Mouse (Mus musculus) heart, postnatal 4 days (tissue): ENCODE results near the gene Itgav. TPM values are rescaled to one million over a fixed set of nuclear protein-coding genes. Genes with fewer than 3 reads are reported as not detected.

Experiments used
- DNase-seq: peaks from one replicate; pipeline ENCODE4 v3.0.0; 2021
- total RNA-seq, 2 experiments: library from RNA; stranded (reverse); gene quantifications; 2 replicates each; pipeline ENCODE4 v1.2.3; 2021

Gene Itgav
- total RNA-seq, 2 experiments from 2014 or later: 57.2 to 64.7 TPM

DNA sequence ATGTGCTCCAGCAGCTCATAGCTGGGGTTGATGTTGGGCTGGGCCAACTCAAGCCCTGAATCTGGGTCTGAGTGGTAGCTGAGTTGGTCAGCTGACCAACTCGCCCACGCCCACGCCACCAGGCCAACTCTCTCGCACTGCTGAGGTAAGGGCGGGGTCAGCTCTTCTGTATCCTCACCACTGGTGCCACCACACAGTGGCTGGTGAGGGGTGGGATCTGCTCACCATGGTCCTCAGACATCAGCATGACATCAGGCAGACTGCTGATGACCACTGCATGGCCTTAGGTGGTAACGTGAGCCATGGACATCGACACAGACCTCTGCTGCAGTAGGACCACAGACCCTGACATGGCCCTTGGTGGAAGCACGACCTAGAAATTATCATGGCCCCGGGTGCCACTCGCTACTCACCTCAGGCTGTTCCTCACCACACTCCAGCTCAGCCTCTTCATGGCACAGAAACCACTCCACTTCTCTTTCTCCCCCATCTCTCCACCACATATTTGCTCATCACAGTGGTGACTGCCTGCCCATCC, 24.5 kb downstream of the Itgav start:
- no peak for DNase-seq

DNA sequence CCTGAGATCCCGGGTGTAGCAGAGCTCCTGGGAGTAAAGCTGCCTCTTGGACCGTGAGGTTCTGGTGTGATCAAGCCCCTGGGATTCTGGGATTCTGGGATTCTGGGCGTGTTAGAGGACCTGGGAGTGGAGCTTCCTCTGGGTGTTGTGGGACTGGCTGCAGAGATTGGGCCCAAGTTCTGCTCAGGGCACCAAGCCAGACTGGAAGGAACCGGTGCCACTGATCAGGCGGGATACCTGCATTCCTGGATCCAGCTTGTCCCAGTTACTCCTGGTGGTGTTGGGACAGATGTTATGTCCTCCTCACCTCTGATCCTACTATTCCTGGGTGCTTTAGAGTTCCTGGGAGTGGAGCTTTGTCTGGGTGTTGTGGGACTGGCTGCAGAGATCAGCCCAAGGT, 28.8 kb downstream of the Itgav start:
- DNase-seq: no peak

DNA sequence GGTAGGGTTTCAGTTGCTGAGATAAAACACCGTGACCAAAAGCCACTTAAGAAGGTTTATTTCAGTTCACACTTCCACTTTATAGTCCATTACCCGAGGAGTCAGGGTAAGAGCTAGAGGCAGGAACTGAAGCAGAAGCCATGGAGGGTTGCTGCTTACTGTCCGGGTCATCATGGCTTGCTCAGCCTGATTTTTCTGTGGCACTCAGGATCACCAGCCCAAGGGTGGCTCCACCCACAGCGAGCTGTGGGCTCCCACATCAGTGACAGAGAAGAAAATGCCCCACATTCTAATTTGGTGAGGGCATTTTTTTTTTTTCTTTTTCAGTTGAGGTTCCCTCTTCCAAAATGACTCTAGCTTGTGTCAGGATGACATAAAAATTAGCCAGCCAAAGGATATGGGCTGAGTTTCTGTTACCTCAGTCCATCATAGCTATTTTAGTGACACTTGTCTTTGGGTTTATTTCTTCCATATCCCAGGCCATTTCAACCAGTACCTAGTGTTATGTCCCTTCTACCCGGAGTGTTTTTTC, 30.2 kb downstream of the Itgav start:
- no peak for DNase-seq

DNA sequence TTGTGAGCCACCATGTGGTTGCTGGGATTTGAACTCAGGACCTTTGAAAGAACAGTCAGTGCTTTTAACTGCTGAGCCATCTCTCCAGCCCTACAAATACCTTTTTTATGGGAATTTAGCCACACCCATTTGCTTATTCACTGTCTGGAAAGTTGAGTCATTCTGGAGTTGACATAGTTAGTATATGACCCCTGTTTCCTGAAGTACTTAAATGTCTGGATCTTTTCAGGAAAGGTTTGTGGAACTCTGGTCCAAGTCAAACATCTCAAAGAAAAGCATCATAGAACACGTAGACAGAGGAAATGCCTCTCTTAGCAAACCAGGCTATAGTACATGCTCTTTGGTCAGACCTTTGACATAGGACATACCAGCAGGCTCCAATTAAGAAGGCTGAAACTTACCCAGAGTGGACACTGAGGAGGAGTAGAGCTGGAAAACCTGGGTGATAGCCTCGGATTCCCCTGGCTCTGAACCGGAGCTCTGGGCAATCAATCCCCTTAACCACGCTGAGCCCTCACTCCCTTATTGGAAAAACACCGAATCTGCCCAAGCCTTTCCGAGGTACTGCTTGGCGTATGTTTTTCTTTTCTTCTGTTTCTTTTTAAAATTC, 34.5 kb downstream of the Itgav start:
- DNase-seq: no peak

DNA sequence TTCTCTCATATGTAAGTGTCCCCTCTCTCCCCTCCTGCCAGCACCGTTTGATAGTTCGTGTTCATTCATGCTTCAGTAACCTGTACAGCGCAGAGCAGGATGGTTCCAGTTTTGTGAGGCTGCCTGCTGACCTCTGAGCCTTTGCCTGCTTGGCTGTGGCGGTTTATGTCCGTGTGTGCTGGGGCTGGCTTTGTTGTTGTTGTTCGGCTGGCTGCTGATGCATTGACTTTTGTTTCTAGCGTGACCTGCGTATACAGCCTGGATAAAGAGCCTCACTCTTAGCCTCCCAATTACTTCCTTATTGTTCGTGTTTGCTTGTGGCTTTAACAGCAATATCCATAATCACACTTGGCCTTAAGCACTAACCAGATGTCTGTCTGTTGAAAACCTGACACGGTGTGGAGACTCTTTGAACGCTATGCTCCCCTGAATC, 35.0 kb downstream of the Itgav start:
- no peak for DNase-seq

DNA sequence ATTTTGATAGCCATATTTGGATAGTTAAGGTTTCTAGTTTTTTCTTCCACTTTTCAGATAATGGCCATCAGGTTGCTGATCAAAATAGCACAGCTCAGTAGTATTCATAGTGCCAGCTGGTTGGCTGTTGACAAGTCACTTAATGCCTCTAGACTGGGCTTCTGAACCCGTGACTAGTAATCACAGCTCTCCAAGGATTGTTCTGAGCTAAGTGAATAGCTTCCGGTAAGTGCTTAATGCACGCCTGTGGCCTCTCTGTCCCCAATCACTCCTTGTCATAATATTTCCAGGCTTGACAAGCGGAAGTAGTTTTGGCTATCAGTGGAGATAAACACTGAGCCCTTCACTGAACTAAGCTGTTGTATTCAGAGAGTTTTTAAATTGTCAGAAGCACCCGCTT, 35.5 kb downstream of the Itgav start:
- peak; percentile 35 for DNase-seq

DNA sequence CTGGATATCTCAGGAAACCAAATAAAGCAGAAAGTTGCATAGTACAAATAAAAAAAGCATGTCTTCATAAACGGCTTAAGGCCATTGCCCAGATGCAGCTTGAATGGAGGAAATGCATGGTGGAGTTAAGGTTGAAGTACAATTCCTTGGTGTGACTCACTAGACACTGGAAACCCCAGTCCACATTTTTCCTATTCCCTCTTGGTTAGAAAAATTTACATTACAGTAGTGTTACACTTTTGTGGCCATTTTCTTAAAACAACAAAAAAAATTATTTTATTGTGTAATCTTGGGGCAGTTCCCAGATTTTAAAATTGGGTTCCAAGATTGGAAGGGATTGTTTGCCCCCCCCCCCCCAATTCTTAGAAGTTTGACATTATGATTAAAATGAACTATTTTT, 35.9 kb downstream of the Itgav start:
- no peak for DNase-seq

DNA sequence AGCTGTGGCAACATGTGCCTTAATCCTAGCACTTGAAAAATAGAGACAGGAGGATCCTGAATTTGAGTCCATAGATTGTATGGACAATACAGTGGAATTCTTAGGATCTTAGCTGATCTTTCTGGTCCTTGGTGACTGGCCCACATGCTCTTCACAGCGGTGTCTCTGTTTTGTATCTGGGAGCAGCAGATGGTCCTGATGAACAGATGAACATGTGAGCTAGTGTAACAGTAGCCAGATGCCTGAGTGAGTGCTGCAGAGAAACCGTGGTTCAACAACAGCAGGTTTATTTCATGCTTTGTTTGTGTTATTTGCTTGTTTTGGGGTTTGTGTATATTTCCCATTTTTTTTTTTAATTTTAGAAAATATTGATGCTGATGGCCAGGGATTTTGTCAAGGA, 37.3 kb downstream of the Itgav start:
- no peak for DNase-seq

DNA sequence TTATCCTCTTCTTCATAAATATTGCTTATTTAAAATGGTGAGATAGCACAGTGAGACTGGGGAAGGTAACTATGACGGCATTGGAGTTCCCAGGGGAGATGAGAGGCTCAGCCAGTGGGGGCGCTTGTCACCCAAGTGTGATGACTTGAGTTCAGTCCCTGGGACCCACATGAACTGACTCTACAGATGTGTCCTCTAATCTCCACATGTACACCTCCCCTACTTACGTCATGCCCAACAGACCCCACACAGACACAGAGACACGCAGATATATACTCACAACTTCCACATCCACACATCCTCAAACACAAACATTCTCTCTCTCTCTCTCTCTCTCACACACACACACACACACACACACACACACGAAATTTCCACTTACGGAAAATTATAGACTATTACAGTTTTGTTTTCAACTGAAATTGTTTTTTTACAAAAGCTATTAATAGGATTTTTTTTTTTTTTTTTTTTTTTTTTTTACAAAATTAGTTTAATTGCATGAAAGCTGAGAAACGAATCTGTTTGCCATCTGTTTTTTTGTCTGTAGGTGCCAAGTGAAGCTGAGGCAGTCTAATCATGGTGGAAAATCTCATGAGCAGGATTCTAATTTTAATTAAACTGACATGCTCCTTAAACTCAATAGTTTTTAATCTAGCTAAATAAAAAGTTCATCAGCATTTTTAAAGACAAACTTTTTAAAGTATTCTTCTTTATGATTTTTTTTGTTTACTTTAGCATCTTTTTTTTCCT, 38.1 kb downstream of the Itgav start:
- DNase-seq: no peak

DNA sequence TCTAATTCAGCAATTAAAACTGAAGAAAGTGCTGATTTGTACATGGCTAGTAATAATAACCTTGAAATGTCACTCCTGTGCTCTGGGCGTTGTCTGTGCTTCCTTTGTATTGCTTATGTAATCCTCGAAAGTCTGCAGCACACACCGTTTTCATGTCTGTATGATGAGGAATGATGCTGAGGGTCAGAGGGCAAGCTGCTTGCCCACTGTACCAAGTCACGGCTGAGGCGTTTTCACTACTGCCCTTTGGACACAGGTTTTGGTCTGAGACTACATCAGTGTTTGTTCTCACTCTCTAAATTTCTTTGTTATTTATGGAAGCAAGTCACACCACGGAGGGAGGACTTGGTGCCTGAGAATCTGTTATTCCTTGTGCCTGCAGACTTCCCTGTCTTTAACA, 41.9 kb downstream of the Itgav start:
- DNase-seq: no peak

DNA sequence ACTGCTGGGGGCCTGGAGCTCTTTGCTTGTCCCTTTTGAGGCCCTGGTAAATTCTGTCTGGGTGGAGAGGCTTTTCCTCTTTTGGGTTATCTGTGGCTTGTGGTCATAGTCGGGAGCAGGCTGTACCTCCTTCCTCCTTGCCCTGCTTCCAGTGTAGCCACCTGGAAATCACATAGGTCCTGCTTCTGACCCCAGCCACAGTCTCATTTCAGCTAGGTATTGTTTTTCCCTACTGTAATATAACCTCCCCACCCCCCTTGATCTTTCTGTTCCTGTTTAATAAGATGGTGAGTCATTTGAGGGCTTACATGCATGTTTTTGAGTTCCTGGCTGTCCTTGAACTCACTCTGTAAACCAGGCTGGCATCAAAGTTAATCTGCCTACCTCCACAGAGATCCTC, 42.7 kb downstream of the Itgav start:
- no peak for DNase-seq

DNA sequence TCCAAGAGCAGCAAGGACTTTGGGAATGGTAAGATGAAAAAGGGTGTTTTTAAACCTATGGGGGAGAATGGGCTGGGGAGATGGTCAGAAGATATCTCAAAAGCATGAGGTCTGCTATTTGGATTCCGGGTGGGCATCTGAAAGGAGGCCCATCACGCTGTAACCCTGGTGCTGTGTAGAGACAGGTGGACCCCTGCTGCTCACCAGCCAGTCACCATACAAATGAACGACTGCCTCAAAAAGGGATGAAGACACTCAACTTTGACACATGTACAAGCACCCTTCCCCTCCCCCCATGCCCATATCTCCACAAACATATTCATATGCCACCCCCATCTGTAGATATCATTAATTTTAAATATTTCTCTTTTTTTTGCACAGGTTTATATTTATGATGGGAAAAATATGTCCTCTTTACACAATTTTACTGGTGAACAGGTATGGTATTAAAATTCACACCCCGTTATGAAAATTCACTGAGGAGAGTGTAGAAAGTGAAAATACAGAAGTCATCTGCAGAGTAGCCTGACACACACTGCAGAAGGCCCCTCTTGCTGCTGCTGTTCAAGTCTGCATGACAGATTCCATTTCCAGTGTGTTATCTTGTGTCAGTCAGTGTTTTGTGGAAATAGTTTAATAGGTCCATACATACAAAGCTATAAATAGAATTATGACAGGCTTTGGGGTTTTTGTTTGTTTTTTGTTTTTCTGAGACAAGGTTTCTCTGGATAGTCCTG, 44.3 kb downstream of the Itgav start:
- no peak for DNase-seq

DNA sequence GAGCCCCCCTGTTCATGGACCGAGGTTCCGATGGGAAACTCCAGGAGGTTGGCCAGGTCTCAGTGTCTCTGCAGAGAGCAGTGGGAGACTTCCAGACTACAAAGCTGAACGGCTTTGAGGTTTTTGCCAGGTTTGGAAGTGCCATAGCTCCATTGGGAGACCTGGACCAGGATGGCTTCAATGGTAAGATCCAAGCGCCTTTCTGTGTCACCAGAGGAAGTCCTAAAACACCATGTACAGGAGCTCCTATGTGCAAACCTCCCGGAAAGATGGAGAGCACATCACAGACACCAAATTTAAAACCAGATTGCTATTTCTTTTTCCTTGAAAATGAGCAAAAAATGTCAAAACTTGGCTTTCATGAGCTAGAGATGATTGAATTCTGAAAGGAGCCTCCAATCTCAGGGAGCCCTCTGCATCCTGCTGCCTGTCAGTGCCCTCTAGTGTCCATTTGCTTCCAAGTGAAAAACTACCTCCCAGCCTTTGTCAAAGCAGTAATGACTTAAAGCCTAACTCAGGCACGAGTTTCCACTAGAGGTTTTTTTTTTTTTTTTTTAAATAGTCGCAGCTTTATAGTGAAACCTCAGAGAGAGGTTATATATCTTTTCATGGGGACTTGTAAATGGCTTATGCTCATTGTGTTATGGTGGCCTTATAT, 47.1 kb downstream of the Itgav start:
- peak; percentile 73 for DNase-seq

DNA sequence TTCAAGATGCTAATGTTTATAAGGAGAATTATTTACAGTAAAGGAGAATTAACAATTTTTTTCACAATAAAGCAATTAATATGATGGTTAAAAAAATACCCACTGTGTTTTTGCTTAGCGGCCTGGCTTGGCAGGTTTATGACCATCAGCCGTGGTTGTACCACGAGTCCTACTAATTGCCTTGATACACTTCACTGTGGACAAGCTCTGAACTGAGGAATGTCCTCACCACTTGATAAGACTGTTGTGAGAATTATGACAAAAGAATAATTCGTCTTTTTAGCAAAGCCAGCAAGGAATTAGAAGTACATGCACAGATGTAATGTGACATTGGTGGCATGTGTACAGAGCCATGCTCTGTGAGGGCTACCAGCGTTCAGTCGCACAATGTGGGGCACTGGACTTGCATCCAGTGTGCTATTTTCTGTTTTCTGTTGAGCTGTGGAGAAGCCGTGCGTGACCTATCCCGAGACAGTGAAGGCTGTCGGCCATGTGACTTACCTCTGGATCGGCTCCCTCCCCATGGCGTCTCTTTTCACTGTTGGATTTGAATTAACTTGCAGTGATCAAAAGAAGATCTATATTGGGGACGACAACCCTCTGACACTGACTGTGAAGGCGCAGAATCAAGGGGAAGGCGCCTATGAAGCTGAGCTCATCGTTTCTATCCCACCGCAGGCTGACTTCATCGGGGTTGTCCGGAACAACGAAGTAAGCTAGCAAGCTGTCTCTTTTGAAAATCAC, 67.3 kb downstream of the Itgav start:
- no peak for DNase-seq

DNA sequence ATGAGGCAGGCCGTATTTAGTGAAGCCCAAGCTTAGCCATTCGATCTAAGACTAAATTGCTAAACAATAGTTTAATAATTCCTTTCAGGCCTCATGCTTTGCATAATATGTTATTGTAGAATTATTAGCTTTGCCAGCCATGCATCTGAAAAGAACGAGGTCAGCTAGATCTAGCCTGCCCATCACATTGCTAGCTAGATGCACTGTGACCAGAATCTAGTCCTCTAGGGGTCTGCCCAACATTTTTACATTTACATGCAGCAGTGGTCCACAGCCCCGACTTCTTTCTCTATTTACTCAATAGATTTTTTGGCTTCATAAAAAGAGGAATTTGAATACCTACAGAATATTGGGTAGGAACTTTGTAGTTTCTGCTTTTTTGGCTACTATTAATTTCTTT, 67.9 kb downstream of the Itgav start:
- no peak for DNase-seq

DNA sequence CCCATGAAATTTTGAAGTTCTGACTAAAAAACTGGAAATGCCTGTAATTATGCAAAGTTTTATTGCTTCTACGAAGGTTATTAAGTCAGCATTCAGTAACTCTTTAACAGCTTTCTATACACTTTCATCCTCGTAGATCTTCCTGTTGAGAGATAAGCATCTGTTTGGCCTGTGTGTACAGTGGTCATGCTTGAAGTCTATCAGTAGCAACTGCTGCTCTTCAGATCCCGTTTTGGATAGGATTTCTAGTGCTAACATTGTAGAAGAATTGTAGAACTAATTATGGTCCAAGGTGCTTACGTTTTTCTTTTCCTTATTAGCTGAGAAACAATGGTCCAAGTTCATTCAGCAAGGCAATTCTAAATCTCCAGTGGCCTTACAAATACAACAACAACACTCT, 71.6 kb downstream of the Itgav start:
- DNase-seq: no peak

DNA sequence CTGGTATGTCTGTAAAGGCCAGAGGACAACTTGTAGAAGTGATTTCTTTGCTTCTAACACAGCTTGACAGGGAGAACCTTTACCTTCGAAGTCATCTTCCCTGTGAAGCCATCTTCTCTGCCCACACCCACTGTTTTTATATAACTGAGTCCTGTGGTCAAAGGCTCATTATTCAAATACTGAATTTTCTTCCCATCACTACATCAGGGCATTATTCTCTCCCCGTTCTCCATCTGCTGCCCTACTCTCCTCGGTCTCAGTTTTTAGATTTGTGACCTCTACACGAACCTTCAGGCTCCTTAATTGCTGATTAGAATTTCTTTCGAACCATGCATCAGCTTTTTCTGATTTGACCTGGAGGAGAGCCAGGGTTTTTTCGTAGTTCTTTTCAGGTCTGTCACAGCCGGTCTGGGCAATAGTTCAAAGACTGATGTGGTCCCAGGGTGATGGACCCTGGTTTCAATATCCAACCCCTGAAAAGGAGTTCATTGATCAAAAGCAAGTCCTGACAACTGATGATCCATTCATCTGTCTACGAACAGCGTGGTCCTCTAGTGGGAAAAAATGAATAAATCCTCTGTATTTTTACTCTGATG, 73.8 kb downstream of the Itgav start:
- DNase-seq: no peak

DNA sequence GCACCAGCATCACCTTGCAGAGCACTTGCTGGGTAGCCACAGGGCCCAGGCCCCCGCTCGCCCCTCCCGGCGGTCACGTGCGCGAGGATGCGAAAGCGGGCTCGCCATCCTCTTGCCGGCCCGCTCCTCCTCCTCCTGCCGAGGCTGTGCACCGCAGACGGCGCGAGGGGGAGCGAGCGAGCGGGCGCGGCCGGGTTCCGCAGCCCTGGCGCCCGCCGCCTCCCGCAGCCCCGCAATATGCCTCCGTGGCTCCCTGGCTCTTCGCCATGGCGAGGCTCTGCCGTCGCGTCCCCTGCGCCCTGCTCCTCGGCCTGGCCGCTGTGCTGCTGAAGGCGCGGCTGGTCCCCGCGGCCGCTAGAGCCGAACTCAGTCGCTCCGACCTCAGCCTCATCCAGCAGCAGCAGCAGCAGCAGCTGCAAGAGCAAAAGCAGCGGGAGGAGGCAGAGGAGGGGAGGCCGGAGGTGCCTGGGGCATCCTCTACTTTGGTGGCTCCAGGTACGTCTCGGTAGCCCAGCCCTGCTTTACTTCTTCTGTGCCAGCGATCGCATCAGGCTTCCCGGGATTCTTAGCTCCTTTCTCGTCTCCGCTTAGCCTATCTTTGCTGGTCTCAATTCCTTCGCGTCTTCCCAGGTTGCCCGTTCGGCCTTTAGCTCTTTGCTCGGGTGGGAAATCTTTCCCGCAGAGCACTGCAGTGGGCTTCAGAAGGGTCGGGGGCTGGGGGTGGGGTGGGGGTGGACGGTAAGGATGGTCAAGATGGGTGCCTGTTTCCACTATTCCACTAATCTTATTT, 88.5 kb downstream of the Itgav start, which contains the start of gene Fam171b:
TSS of gene Fam171b (plus strand) at position 154 of the 790 bp plus-strand sequence.
- DNase-seq: peak; percentile 71

DNA sequence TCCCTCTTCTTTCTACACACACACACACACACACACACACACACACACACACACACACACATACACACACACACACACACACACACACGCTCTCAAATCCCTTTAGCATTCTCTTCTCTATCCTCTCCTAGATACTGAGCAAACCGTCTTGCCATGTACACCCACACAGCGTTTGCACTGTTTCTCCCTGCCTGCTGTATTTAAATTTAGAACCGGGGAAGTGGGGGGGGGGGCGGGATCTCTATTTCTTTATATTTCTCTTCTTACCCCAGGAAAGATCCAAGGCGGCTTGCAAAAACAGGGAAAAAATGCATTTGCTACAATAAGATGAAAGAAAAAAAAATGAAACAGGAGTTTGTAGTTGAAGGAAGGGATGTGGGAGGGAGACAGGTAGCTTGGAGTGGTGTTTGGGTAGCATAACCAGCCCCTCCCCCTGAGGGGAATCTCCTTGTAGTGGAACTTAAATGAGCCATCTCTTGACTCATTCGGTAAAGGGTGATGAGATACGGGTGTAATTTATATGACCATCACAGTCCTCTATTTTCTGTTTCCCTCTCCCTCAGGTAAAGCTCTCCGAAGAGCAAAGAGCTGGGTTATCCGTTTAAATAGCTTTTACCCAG, 89.2 kb downstream of the Itgav start:
- no peak for DNase-seq

DNA sequence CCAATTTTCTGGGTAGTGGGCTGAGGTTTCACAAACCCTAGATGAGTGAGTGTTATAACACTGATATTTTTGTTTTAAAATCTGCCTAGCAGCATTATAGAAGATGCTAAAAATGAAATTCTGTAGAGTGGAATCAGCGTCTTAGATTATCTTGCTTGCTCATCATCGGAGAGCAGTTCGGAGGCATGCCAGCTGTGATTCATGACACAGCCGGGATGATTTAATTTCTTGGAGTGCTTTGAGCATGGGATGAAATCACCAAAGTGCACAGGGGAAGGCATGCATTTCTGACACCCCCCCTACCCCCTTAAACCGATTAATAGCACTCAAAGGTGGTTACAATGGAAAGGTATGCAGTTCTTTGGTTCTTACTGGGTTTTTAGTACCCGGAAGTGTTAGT, 89.8 kb downstream of the Itgav start:
- peak; percentile 8 for DNase-seq
